Mouse (Mus musculus): ENCODE measurements around the gene Map3k7.
"Not testable (repeated sequence)": the region's sequence is repeated elsewhere in the genome, so short reads cannot be mapped to it uniquely, and the experiment has no call there.

Map3k7 gene

GRCm38 (mm10) chr4:31981863-31982262, 18.0 kb downstream of the Map3k7 start:
- DNase-seq (ENCODE audit: low read depth, low spot score) = no peak

- DNase-seq (ENCODE audit: low read depth, low spot score) = no peak
Measured at GRCm38 (mm10) chr4:31993386-31993785, 29.5 kb downstream of the Map3k7 start.

- no peak for DNase-seq (ENCODE audit: low read depth, low spot score)
Measured at GRCm38 (mm10) chr4:31993865-31994264, 30.0 kb downstream of the Map3k7 start.

- no peak for DNase-seq (ENCODE audit: low read depth, low spot score)
Measured at GRCm38 (mm10) chr4:32001498-32001897, 37.6 kb downstream of the Map3k7 start.

GRCm38 (mm10) chr4:32004773-32005591, 41.1 kb downstream of the Map3k7 start:
- no peak for DNase-seq (ENCODE audit: low read depth, low spot score)

- DNase-seq (ENCODE audit: low read depth, low spot score) = no peak
Measured at GRCm38 (mm10) chr4:32007174-32007573, 43.3 kb downstream of the Map3k7 start.

- DNase-seq (ENCODE audit: low read depth, low spot score) = no peak
Measured at GRCm38 (mm10) chr4:32008095-32008494, 44.2 kb downstream of the Map3k7 start.

- DNase-seq (ENCODE audit: low read depth, low spot score) = no peak
Measured at GRCm38 (mm10) chr4:32010808-32011207, 46.9 kb downstream of the Map3k7 start.

GRCm38 (mm10) chr4:32011218-32011973, 47.5 kb downstream of the Map3k7 start:
- DNase-seq (ENCODE audit: low read depth, low spot score) = no peak

GRCm38 (mm10) chr4:32021131-32021530, 57.2 kb downstream of the Map3k7 start:
- no peak for DNase-seq (ENCODE audit: low read depth, low spot score)

- DNase-seq (ENCODE audit: low read depth, low spot score) = no peak
Measured at GRCm38 (mm10) chr4:32022321-32022720, 58.4 kb downstream of the Map3k7 start.

GRCm38 (mm10) chr4:32024170-32024569, 60.3 kb downstream of the Map3k7 start:
- not testable (repeated sequence) for DNase-seq (ENCODE audit: low read depth, low spot score)

- no peak for DNase-seq (ENCODE audit: low read depth, low spot score)
Measured at GRCm38 (mm10) chr4:32025105-32025504, 61.2 kb downstream of the Map3k7 start.

GRCm38 (mm10) chr4:32027094-32027493, 63.2 kb downstream of the Map3k7 start:
- DNase-seq (ENCODE audit: low read depth, low spot score) = no peak

GRCm38 (mm10) chr4:32037267-32037666, 73.4 kb downstream of the Map3k7 start:
- DNase-seq (ENCODE audit: low read depth, low spot score) = no peak

GRCm38 (mm10) chr4:32041741-32042452, 78.0 kb downstream of the Map3k7 start:
- DNase-seq (ENCODE audit: low read depth, low spot score) = no peak

- DNase-seq (ENCODE audit: low read depth, low spot score) = no peak
Measured at GRCm38 (mm10) chr4:32045234-32045633, 81.3 kb downstream of the Map3k7 start.

GRCm38 (mm10) chr4:32049824-32050223, 85.9 kb downstream of the Map3k7 start:
- no peak for DNase-seq (ENCODE audit: low read depth, low spot score)

GRCm38 (mm10) chr4:32053171-32053570, 89.3 kb downstream of the Map3k7 start:
- no peak for DNase-seq (ENCODE audit: low read depth, low spot score)

- peak; percentile 25 for DNase-seq (ENCODE audit: low read depth, low spot score)
Measured at GRCm38 (mm10) chr4:32055151-32056052, 91.5 kb downstream of the Map3k7 start.

- DNase-seq (ENCODE audit: low read depth, low spot score) = no peak
Measured at GRCm38 (mm10) chr4:32056441-32056840, 92.5 kb downstream of the Map3k7 start.

Measured in c-Kit-negative CD71-positive TER-119-positive erythroid progenitor cells, embryonic 14.5 days (primary cell).